In the genomic region with DNA sequence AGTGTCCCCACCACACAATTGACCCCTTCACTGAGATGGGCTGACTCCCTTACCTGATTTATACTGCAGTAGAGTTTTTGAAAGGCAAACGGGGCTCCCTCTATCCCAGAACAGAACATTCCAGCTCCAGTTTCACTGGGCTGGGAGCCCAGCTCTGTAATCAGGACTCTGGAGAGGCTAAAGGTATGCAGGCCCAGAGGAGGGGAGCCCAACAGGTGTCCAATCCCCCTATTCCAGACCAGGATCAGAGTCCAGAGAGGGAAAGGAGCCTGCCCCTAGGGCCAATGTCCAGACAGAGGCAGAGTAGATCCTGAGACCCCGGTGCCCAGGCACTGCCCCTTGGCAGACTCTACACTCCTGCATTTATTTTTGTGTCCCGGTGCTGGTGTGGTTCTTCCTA, we compare ENCODE assay signal across 13 mouse cellular contexts. TPM values are rescaled to one million over a fixed set of nuclear protein-coding genes. Genes with fewer than 3 reads are reported as not detected.
DNase-seq lines count a peak whose midpoint lies in the region; ATAC-seq lines count a peak whose summit lies in the region.
"Had no signal": no experiment of that assay in that cellular context is flagged by ENCODE, and none has a peak within 500 bp of the region (broad histone marks: within the 10 kb centered on the region; RNA-seq: fewer than 3 reads in every experiment).

No protein-coding gene starts in this region.

- intact Hi-C loops in heart, postnatal 14 days (cut with DNase I): no loop called here

- H3K4me3 ChIP-seq in heart, embryonic 10.5 days: no peak overlapping the region
- no peak overlapping the region for H3K4me3 ChIP-seq in hindbrain, embryonic 13.5 days
- H3K4me3 ChIP-seq: limb, embryonic 13.5 days; midbrain, embryonic 13.5 days had no signal

- H3K4me2 ChIP-seq in hindbrain, embryonic 13.5 days: no peak overlapping the region
- H3K4me2 ChIP-seq: hindbrain, embryonic 14.5 days; limb, embryonic 13.5 days; midbrain, embryonic 13.5 days had no signal

- no peaks in the 10 kb centered on the region for H3K27me3 ChIP-seq in heart, embryonic 10.5 days (ENCODE audit: insufficient read depth, poor library complexity, severe bottlenecking)
- no peaks in the 10 kb centered on the region for H3K27me3 ChIP-seq in hindbrain, embryonic 13.5 days
- H3K27me3 ChIP-seq: midbrain, embryonic 13.5 days had no signal

- 67% methylated on average over 3 of the region's 3 CpGs for WGBS in heart, embryonic 10.5 days
- WGBS in hindbrain, embryonic 13.5 days: 80% methylated on average over 3 of the region's 3 CpGs

- H3K27ac ChIP-seq in heart, embryonic 10.5 days: peak overlapping the region; percentile 77
- no peak overlapping the region for H3K27ac ChIP-seq in hindbrain, embryonic 13.5 days
- H3K27ac ChIP-seq: hindbrain, embryonic 14.5 days; limb, embryonic 13.5 days; midbrain, embryonic 13.5 days had no signal

- DNase-seq in kidney, postnatal 14 days: peak; percentile 25
- no peak for DNase-seq in kidney, postnatal 10 days
- DNase-seq in heart, embryonic 10.5 days (ENCODE audit: low spot score): no peak
- peak; percentile 50 to 64 for DNase-seq in heart, postnatal 14 days
- peak; percentile 65 for DNase-seq in lung, postnatal 36 days
- no peak for DNase-seq in MN1 (ENCODE audit: low spot score)
- no peak for DNase-seq in thymus, postnatal 14 days
- DNase-seq: adrenal gland, postnatal 10 days; liver, postnatal 0 days had no signal

- H3K9ac ChIP-seq in hindbrain, embryonic 13.5 days: no peak overlapping the region
- H3K9ac ChIP-seq: hindbrain, embryonic 14.5 days; limb, embryonic 13.5 days; liver, postnatal 0 days; midbrain, embryonic 13.5 days had no signal

- no peak for ATAC-seq in hindbrain, embryonic 13.5 days (ENCODE audit: low FRiP score)
- ATAC-seq: midbrain, embryonic 13.5 days had no signal

- H3K9me3 ChIP-seq in heart, embryonic 10.5 days: no peaks in the 10 kb centered on the region
- H3K9me3 ChIP-seq in hindbrain, embryonic 13.5 days: no peaks in the 10 kb centered on the region
- H3K9me3 ChIP-seq: limb, embryonic 13.5 days; midbrain, embryonic 13.5 days had no signal

- peaks cover 60% of the 10 kb centered on the region for H3K36me3 ChIP-seq in heart, embryonic 10.5 days
- H3K36me3 ChIP-seq in hindbrain, embryonic 13.5 days: no peaks in the 10 kb centered on the region
- H3K36me3 ChIP-seq: limb, embryonic 13.5 days; midbrain, embryonic 13.5 days had no signal

- peaks cover 59% of the 10 kb centered on the region for H3K4me1 ChIP-seq in heart, embryonic 10.5 days
- peaks cover 20% of the 10 kb centered on the region for H3K4me1 ChIP-seq in hindbrain, embryonic 13.5 days (replicated peaks)

RNA-seq across cellular contexts. Expression of a gene that starts 26.2 kb away (rescaled TPM):
- polyA plus RNA-seq in heart, embryonic 10.5 days (2016; fragmentation: Nextera tagmentation; extraction: Ambion mirVana): 132 and 215 TPM in 2 replicates
- total RNA-seq in heart, postnatal 14 days (2021): 100 to 1,000 TPM; 279 to 283 TPM
- 1.9 and 2.1 TPM in 2 replicates for polyA plus RNA-seq in hindbrain, embryonic 13.5 days (2015; fragmentation: Nextera tagmentation; extraction: Ambion mirVana)

Comparison
In these comparisons a context has a peak if more than half of its experiments do, and no peak if none do; other contexts are left out.
1. DNase-seq: peak in kidney, postnatal 14 days (single experiment), heart, postnatal 14 days (2 of 2) and lung, postnatal 36 days (single experiment); none in kidney, postnatal 10 days (single experiment), heart, embryonic 10.5 days (single experiment), MN1 (single experiment) and thymus, postnatal 14 days (single experiment).
2. RNA of a gene that starts 26.2 kb away (polyA plus RNA-seq): 132 to 215 TPM in heart, embryonic 10.5 days; 1.9 to 2.1 TPM in hindbrain, embryonic 13.5 days; every median in the first group is over 10 times any median in the second.